Mouse (Mus musculus): ENCODE data around the gene Rcor3. TPM values are rescaled to one million over a fixed set of nuclear protein-coding genes. Genes with fewer than 3 reads are reported as not detected.
A peak's percentile ranks its signal among the peaks of the same experiment; 100 is the strongest.

Rcor3 gene
- polyA plus RNA-seq, 1 experiment from 2014 or later, result 29.9 TPM

GRCm38 (mm10) chr1:192115378-192115777 is 22.5 kb downstream of the Rcor3 start:
- peaks cover 49% of the 10 kb centered on the region for H3K36me3 ChIP-seq (ENCODE audit: insufficient read depth, low read length)

GRCm38 (mm10) chr1:192109169-192109568 is 28.7 kb downstream of the Rcor3 start:
- DNase-seq (ENCODE audit: low spot score) (peak; percentile 25), ATAC-seq (replicated peaks; ENCODE audit: low FRiP score, low read depth) (no peak)
- Histone ChIP-seq H3K4me2 (ENCODE audit: low read length) (no peak overlapping the region), H3K4me3 (replicated peaks; ENCODE audit: low read depth, low read length) (no peak overlapping the region), H3K9me3 (replicated peaks; ENCODE audit: low read length) (no peaks in the 10 kb centered on the region), H3K36me3 (ENCODE audit: insufficient read depth, low read length) (peaks cover 29% of the 10 kb centered on the region), H3K27ac (no peak overlapping the region), H3K4me1 (replicated peaks; ENCODE audit: insufficient read depth, low read length) (no peaks in the 10 kb centered on the region), H3K27me3 (ENCODE audit: insufficient read depth, low read length) (no peaks in the 10 kb centered on the region), H3K9ac (ENCODE audit: low read depth, low read length) (no peak overlapping the region)
- TF ChIP-seq CTCF (IDR thresholded peaks at IDR 0.05; ENCODE audit: low read depth), result no peak
- 54% methylated on average over 6 of the region's 6 CpGs for WGBS

More at GRCm38 (mm10) chr1:192115378-192115777, 22.5 kb downstream of the Rcor3 start:
- Histone ChIP-seq H3K27me3 (ENCODE audit: insufficient read depth, low read length) (no peaks in the 10 kb centered on the region), H3K27ac (no peak overlapping the region), H3K4me3 (replicated peaks; ENCODE audit: low read depth, low read length) (no peak overlapping the region), H3K4me1 (replicated peaks; ENCODE audit: insufficient read depth, low read length) (no peaks in the 10 kb centered on the region), H3K4me2 (ENCODE audit: low read length) (no peak overlapping the region), H3K9me3 (replicated peaks; ENCODE audit: low read length) (no peaks in the 10 kb centered on the region), H3K9ac (ENCODE audit: low read depth, low read length) (no peak overlapping the region)
- no peak for DNase-seq (ENCODE audit: low spot score)
- no peak for ATAC-seq (replicated peaks; ENCODE audit: low FRiP score, low read depth)
- 100% methylated on average over 1 of the region's 1 CpGs for WGBS
- no peak for TF ChIP-seq CTCF (IDR thresholded peaks at IDR 0.05; ENCODE audit: low read depth)

- H3K27ac ChIP-seq, result no peak overlapping the region
- DNase-seq (ENCODE audit: low spot score) (peak; percentile 70), ATAC-seq (replicated peaks; ENCODE audit: low FRiP score, low read depth) (peak; percentile 73; the same call in 1 of the 2 replicates)
- H3K4me2 ChIP-seq (ENCODE audit: low read length), result no peak overlapping the region
- no peak overlapping the region for H3K9ac ChIP-seq (ENCODE audit: low read depth, low read length)
- TF ChIP-seq CTCF (IDR thresholded peaks at IDR 0.05; ENCODE audit: low read depth), result peak; percentile 73
- 11% methylated on average over 2 of the region's 2 CpGs for WGBS
- no peaks in the 10 kb centered on the region for H3K27me3 ChIP-seq (ENCODE audit: insufficient read depth, low read length)
- H3K36me3 ChIP-seq (ENCODE audit: insufficient read depth, low read length), result peaks cover 21% of the 10 kb centered on the region
- no peak overlapping the region for H3K4me3 ChIP-seq (replicated peaks; ENCODE audit: low read depth, low read length)
- no peaks in the 10 kb centered on the region for H3K9me3 ChIP-seq (replicated peaks; ENCODE audit: low read length)
- no peaks in the 10 kb centered on the region for H3K4me1 ChIP-seq (replicated peaks; ENCODE audit: insufficient read depth, low read length)
Observed at GRCm38 (mm10) chr1:192107352-192107751, 30.5 kb downstream of the Rcor3 start.

- no peak overlapping the region for H3K4me2 ChIP-seq (ENCODE audit: low read length)
- no peaks in the 10 kb centered on the region for H3K4me1 ChIP-seq (replicated peaks; ENCODE audit: insufficient read depth, low read length)
- DNase-seq (ENCODE audit: low spot score) (no peak), ATAC-seq (replicated peaks; ENCODE audit: low FRiP score, low read depth) (no peak)
- no peaks in the 10 kb centered on the region for H3K27me3 ChIP-seq (ENCODE audit: insufficient read depth, low read length)
- peaks cover 22% of the 10 kb centered on the region for H3K36me3 ChIP-seq (ENCODE audit: insufficient read depth, low read length)
- H3K27ac ChIP-seq, result no peak overlapping the region
- no peak overlapping the region for H3K4me3 ChIP-seq (replicated peaks; ENCODE audit: low read depth, low read length)
- no peak for TF ChIP-seq CTCF (IDR thresholded peaks at IDR 0.05; ENCODE audit: low read depth)
- no peaks in the 10 kb centered on the region for H3K9me3 ChIP-seq (replicated peaks; ENCODE audit: low read length)
- H3K9ac ChIP-seq (ENCODE audit: low read depth, low read length), result no peak overlapping the region
- WGBS, result 90% methylated on average over 4 of the region's 4 CpGs
Observed at GRCm38 (mm10) chr1:192105902-192106389, 31.9 kb downstream of the Rcor3 start.

- Histone ChIP-seq H3K36me3 (ENCODE audit: insufficient read depth, low read length) (peaks cover 17% of the 10 kb centered on the region; the same call in 1 of the 2 replicates), H3K27me3 (ENCODE audit: insufficient read depth, low read length) (no peaks in the 10 kb centered on the region), H3K4me1 (replicated peaks; ENCODE audit: insufficient read depth, low read length) (no peaks in the 10 kb centered on the region), H3K9me3 (replicated peaks; ENCODE audit: low read length) (no peaks in the 10 kb centered on the region), H3K4me3 (replicated peaks; ENCODE audit: low read depth, low read length) (no peak overlapping the region), H3K27ac (no peak overlapping the region), H3K4me2 (ENCODE audit: low read length) (no peak overlapping the region), H3K9ac (ENCODE audit: low read depth, low read length) (no peak overlapping the region)
- no peak for TF ChIP-seq CTCF (IDR thresholded peaks at IDR 0.05; ENCODE audit: low read depth)
- no peak for DNase-seq (ENCODE audit: low spot score)
- WGBS, result 96% methylated on average over 9 of the region's 9 CpGs
- ATAC-seq (replicated peaks; ENCODE audit: low FRiP score, low read depth), result 0 out of 2 replicates have a peak, but pooled peaks have one; percentile 40
Observed at GRCm38 (mm10) chr1:192104021-192104420, 33.8 kb downstream of the Rcor3 start.

- Histone ChIP-seq H3K4me1 (replicated peaks; ENCODE audit: insufficient read depth, low read length) (no peaks in the 10 kb centered on the region), H3K36me3 (ENCODE audit: insufficient read depth, low read length) (peaks cover 17% of the 10 kb centered on the region; the same call in 1 of the 2 replicates), H3K27ac (no peak overlapping the region), H3K27me3 (ENCODE audit: insufficient read depth, low read length) (no peaks in the 10 kb centered on the region), H3K4me2 (ENCODE audit: low read length) (no peak overlapping the region), H3K4me3 (replicated peaks; ENCODE audit: low read depth, low read length) (no peak overlapping the region), H3K9ac (ENCODE audit: low read depth, low read length) (no peak overlapping the region), H3K9me3 (replicated peaks; ENCODE audit: low read length) (no peaks in the 10 kb centered on the region)
- no peak for ATAC-seq (replicated peaks; ENCODE audit: low FRiP score, low read depth)
- WGBS, result 60% methylated on average over 6 of the region's 6 CpGs
- no peak for TF ChIP-seq CTCF (IDR thresholded peaks at IDR 0.05; ENCODE audit: low read depth)
- no peak for DNase-seq (ENCODE audit: low spot score)
Observed at GRCm38 (mm10) chr1:192103176-192103575, 34.7 kb downstream of the Rcor3 start.

GRCm38 (mm10) chr1:192101359-192101758 is 36.5 kb downstream of the Rcor3 start:
- H3K9ac ChIP-seq (ENCODE audit: low read depth, low read length), result no peak overlapping the region
- 82% methylated on average over 8 of the region's 8 CpGs for WGBS
- H3K4me2 ChIP-seq (ENCODE audit: low read length), result no peak overlapping the region
- H3K36me3 ChIP-seq (ENCODE audit: insufficient read depth, low read length), result peaks cover 20% of the 10 kb centered on the region; the same call in 1 of the 2 replicates
- no peaks in the 10 kb centered on the region for H3K27me3 ChIP-seq (ENCODE audit: insufficient read depth, low read length)
- H3K4me3 ChIP-seq (replicated peaks; ENCODE audit: low read depth, low read length), result no peak overlapping the region
- ATAC-seq (replicated peaks; ENCODE audit: low FRiP score, low read depth) (no peak), DNase-seq (ENCODE audit: low spot score) (no peak)
- TF ChIP-seq CTCF (IDR thresholded peaks at IDR 0.05; ENCODE audit: low read depth), result no peak
- no peak overlapping the region for H3K27ac ChIP-seq
- no peaks in the 10 kb centered on the region for H3K4me1 ChIP-seq (replicated peaks; ENCODE audit: insufficient read depth, low read length)
- H3K9me3 ChIP-seq (replicated peaks; ENCODE audit: low read length), result no peaks in the 10 kb centered on the region
